Mouse (Mus musculus): ENCODE measurements around the gene H13.

The H13 gene

GRCm38 (mm10) chr2:152700725-152701124 lies 31.5 kb downstream of the H13 start:
- DNase-seq (ENCODE audit: low read depth, low spot score) = no peak

GRCm38 (mm10) chr2:152703596-152704255 lies 34.5 kb downstream of the H13 start:
- no peak for DNase-seq (ENCODE audit: low read depth, low spot score)

- no peak for DNase-seq (ENCODE audit: low read depth, low spot score)
Measured at GRCm38 (mm10) chr2:152704256-152704605, 35.0 kb downstream of the H13 start.

- no peak for DNase-seq (ENCODE audit: low read depth, low spot score)
Measured at GRCm38 (mm10) chr2:152704811-152705370, 35.6 kb downstream of the H13 start.

- DNase-seq (ENCODE audit: low read depth, low spot score) = no peak
Measured at GRCm38 (mm10) chr2:152705993-152706571, 36.8 kb downstream of the H13 start.

- no peak for DNase-seq (ENCODE audit: low read depth, low spot score)
Measured at GRCm38 (mm10) chr2:152707186-152707585, 37.9 kb downstream of the H13 start.

GRCm38 (mm10) chr2:152707627-152708026 lies 38.4 kb downstream of the H13 start:
- DNase-seq (ENCODE audit: low read depth, low spot score) = peak; percentile 79

GRCm38 (mm10) chr2:152709066-152709465 lies 39.8 kb downstream of the H13 start:
- DNase-seq (ENCODE audit: low read depth, low spot score) = no peak

GRCm38 (mm10) chr2:152716241-152716772 lies 47.0 kb downstream of the H13 start:
- no peak for DNase-seq (ENCODE audit: low read depth, low spot score)

GRCm38 (mm10) chr2:152717652-152718051 lies 48.4 kb downstream of the H13 start:
- DNase-seq (ENCODE audit: low read depth, low spot score) = no peak

GRCm38 (mm10) chr2:152718076-152718475 lies 48.8 kb downstream of the H13 start:
- DNase-seq (ENCODE audit: low read depth, low spot score) = no peak

GRCm38 (mm10) chr2:152723651-152724331 lies 54.5 kb downstream of the H13 start:
- DNase-seq (ENCODE audit: low read depth, low spot score) = no peak

GRCm38 (mm10) chr2:152724332-152724723 lies 55.1 kb downstream of the H13 start:
- no peak for DNase-seq (ENCODE audit: low read depth, low spot score)

- DNase-seq (ENCODE audit: low read depth, low spot score) = no peak
Measured at GRCm38 (mm10) chr2:152725178-152725750, 56.0 kb downstream of the H13 start.

GRCm38 (mm10) chr2:152726213-152726612 lies 57.0 kb downstream of the H13 start:
- no peak for DNase-seq (ENCODE audit: low read depth, low spot score)

- no peak for DNase-seq (ENCODE audit: low read depth, low spot score)
Measured at GRCm38 (mm10) chr2:152726751-152727335, 57.6 kb downstream of the H13 start.

GRCm38 (mm10) chr2:152727795-152728510 lies 58.7 kb downstream of the H13 start:
- DNase-seq (ENCODE audit: low read depth, low spot score) = no peak

- no peak for DNase-seq (ENCODE audit: low read depth, low spot score)
Measured at GRCm38 (mm10) chr2:152728594-152728993, 59.3 kb downstream of the H13 start.

- DNase-seq (ENCODE audit: low read depth, low spot score) = no peak
Measured at GRCm38 (mm10) chr2:152729013-152729635, 59.9 kb downstream of the H13 start.

GRCm38 (mm10) chr2:152729636-152730020 lies 60.4 kb downstream of the H13 start:
- DNase-seq (ENCODE audit: low read depth, low spot score) = no peak

GRCm38 (mm10) chr2:152733201-152733600 lies 63.9 kb downstream of the H13 start:
- DNase-seq (ENCODE audit: low read depth, low spot score) = no peak
